13 mouse cellular contexts compared by ENCODE assay signal in the genomic region with DNA sequence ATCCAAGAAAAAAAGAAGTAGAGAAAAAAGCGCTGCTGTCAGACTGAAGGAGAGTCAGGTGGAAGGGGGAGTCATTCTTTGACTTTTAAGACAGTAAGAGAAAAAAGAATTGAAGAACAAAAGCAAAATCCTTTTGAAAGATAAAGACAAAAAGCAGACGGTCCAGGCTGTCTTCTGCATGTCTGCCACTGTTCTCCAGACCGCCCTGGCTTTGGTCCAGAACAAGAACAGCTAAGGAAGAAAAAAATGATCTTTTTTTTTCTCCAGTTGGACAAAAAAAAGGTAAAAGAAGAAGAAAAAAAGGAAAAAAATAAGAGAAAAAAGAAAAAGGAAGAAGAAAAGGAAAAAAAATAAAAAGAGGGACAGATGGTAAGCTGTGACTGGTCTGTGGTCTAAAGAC.
"Had no signal": no experiment of that assay in that cellular context is flagged by ENCODE, and none has a peak within 500 bp of the region (broad histone marks: within the 10 kb centered on the region; RNA-seq: fewer than 3 reads in every experiment).

No protein-coding gene starts in this region.

- ATAC-seq: liver, postnatal 0 days; midbrain, embryonic 16.5 days had no signal

- DNase-seq: liver, postnatal 0 days; lung, adult 2 months; lung, postnatal 10 days; midbrain, embryonic 14.5 days; retina, postnatal 1 day; right cerebral cortex, adult 18-20 months; right cerebral cortex, postnatal 25 days; right cerebral cortex, postnatal 4 days; spleen, adult 18-20 months; thymus, adult 18-20 months; thymus, postnatal 25 days; thymus, postnatal 4 days had no signal
